Mouse (Mus musculus) A20 (cell line): ENCODE measurements at regions not wholly inside any gene's neighbourhood (a gene's known extent, or its start where the extent isn't known, plus 50 kb on each side); places are given as distances from the start of the nearest gene placed in this dataset.

ENCODE experiments used
- DNase-seq: peaks from one replicate; pipeline ENCODE4 v3.0.0-alpha.2; 2011; ENCODE audit warnings: low read depth, low spot score

- no peak for DNase-seq
Observed at GRCm38 (mm10) chr17:9848559-9849357, 179.2 kb upstream of the Pabpc6 start.

GRCm38 (mm10) chr17:9845451-9846075 is 176.0 kb upstream of the Pabpc6 start:
- no peak for DNase-seq

GRCm38 (mm10) chr17:9841103-9841502 is 171.6 kb upstream of the Pabpc6 start:
- DNase-seq: no peak

- DNase-seq: no peak
Observed at GRCm38 (mm10) chr17:9839256-9839655, 169.7 kb upstream of the Pabpc6 start.

GRCm38 (mm10) chr17:9836995-9837842 is 167.7 kb upstream of the Pabpc6 start:
- no peak for DNase-seq

GRCm38 (mm10) chr17:9829895-9830294 is 160.4 kb upstream of the Pabpc6 start:
- DNase-seq: no peak

GRCm38 (mm10) chr17:9821358-9821757 is 151.8 kb upstream of the Pabpc6 start:
- no peak for DNase-seq

GRCm38 (mm10) chr17:9817056-9817455 is 147.5 kb upstream of the Pabpc6 start:
- DNase-seq: no peak

- no peak for DNase-seq
Observed at GRCm38 (mm10) chr17:9797069-9797468, 127.6 kb upstream of the Pabpc6 start.

GRCm38 (mm10) chr17:9796225-9796988 is 126.9 kb upstream of the Pabpc6 start:
- no peak for DNase-seq

- DNase-seq: no peak
Observed at GRCm38 (mm10) chr17:9778866-9779265, 109.3 kb upstream of the Pabpc6 start.

- DNase-seq: no peak
Observed at GRCm38 (mm10) chr17:9777165-9777564, 107.6 kb upstream of the Pabpc6 start.

- no peak for DNase-seq
Observed at GRCm38 (mm10) chr17:9776286-9777016, 106.9 kb upstream of the Pabpc6 start.

GRCm38 (mm10) chr17:9775668-9776151 is 106.2 kb upstream of the Pabpc6 start:
- DNase-seq: no peak

GRCm38 (mm10) chr17:9774740-9775629 is 105.5 kb upstream of the Pabpc6 start:
- DNase-seq: no peak

GRCm38 (mm10) chr17:9773744-9774143 is 104.2 kb upstream of the Pabpc6 start:
- no peak for DNase-seq

- DNase-seq: no peak
Observed at GRCm38 (mm10) chr17:9768275-9768674, 98.8 kb upstream of the Pabpc6 start.

- DNase-seq: no peak
Observed at GRCm38 (mm10) chr17:9765680-9766250, 96.2 kb upstream of the Pabpc6 start.

- DNase-seq: no peak
Observed at GRCm38 (mm10) chr17:9764701-9765359, 95.3 kb upstream of the Pabpc6 start.
